Mouse (Mus musculus): Measurements from ENCODE around the gene Rgs6.

Rgs6 gene

DNA sequence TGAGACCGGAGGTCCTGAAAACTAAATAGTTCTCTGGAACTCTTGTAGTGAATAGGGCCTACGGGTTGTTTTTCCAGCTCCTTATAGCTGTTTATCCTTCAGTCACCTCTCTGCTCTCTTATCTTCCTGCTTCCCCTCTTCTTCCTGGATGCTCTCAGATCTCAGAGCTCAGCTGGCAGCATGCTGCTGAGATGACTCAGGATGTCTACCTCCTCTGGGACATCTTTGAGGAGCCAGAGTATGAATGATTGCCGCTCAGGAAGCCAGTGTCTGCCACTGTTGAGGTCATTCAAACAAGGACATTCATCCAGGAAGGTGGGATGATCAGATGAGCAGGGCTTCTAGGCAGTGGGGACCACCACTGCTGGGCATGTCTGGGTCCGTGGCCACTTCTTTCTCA, 498.9 kb downstream of the Rgs6 start:
- DNase-seq (ENCODE audit: low spot score) = no peak

GRCm38 (mm10) chr12:83087555-83087954, 499.5 kb downstream of the Rgs6 start:
- DNase-seq (ENCODE audit: low spot score) = no peak

- no peak for DNase-seq (ENCODE audit: low spot score)
Observed at GRCm38 (mm10) chr12:83092001-83092400, 503.9 kb downstream of the Rgs6 start.

DNA sequence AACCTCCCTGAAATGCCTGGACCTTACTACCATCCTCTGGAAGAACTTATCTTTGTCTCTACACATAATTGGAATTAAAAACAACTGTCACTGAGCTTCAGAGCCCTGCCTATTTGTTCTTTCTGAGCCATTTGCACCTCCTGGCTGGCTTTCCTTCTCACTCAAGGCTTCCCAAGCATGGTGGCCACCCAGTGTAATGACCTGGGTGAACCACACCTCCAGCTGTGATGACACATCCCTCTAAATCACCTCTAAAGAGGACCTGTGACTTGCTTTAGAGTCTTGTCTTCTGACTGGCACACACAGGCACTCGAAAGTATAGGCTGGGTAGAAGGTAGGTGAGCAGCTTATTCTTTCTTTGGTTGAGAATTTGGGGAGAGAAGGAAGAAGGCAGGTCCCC, 509.7 kb downstream of the Rgs6 start:
- no peak for DNase-seq (ENCODE audit: low spot score)

GRCm38 (mm10) chr12:83098646-83099371, 510.7 kb downstream of the Rgs6 start:
- DNase-seq (ENCODE audit: low spot score) = no peak

GRCm38 (mm10) chr12:83099920-83100319, 511.8 kb downstream of the Rgs6 start:
- no peak for DNase-seq (ENCODE audit: low spot score)

- no peak for DNase-seq (ENCODE audit: low spot score)
Observed at GRCm38 (mm10) chr12:83100413-83100812, 512.3 kb downstream of the Rgs6 start.

DNA sequence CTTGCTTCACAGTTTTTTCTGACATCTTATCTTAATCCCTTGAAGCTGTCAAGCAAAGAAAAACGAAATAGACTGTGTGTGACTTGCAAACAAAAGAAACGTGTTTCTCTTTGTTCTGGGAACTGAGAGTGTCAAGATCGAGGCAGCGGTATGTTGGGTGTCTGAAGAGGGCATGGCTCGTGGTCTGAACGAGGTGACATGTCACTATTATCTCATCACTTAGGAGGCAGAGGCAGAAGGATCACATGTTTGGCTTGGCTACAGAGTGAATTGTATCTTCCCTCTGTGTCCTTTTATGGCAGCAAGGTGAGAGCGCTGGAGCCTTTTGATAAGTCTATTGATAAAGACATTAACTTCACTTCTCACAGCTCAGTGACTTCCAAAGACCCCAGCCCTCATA, 512.8 kb downstream of the Rgs6 start:
- no peak for DNase-seq (ENCODE audit: low spot score)

GRCm38 (mm10) chr12:83105514-83106119, 517.5 kb downstream of the Rgs6 start:
- DNase-seq (ENCODE audit: low spot score) = no peak

GRCm38 (mm10) chr12:83106120-83106517, 518.0 kb downstream of the Rgs6 start:
- no peak for DNase-seq (ENCODE audit: low spot score)

- DNase-seq (ENCODE audit: low spot score) = no peak
Observed at GRCm38 (mm10) chr12:83109486-83109885, 521.4 kb downstream of the Rgs6 start.

DNA sequence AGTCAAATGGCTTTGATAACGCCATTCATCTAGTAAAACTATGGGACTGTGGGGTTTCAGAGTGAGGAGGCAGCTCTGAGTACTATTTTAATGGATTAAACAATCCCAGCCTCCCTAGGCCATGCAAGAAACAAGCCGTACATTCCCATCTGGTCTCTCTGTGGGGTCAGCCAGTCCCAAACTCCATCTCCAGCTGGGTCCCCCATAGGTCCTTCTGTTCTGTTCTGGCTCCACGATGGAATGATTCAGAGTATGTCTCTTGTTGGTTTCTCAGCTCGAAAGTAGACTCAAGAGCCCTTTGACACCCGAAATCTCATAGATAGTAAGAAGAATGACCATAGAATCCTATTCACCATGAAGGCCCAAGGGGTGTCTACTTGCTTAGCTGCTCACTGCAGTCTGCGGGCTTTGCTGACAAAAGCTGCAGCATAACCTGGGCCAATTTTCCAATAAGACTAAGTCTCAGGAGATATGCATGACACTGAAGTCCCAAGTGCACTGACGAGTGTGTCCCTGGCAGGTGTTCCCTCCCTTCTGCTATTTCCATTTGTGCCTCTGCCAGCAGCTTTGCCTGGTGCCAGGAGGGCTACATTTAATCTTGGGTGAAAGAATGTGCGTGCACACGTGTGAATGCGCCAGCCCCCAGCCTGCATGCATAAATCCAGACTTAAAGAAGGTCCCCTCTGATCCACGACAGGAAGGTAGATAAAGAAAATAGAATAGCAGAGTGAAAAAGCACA, 522.0 kb downstream of the Rgs6 start:
- DNase-seq (ENCODE audit: low spot score) = no peak

GRCm38 (mm10) chr12:83110711-83111110, 522.6 kb downstream of the Rgs6 start:
- no peak for DNase-seq (ENCODE audit: low spot score)

DNA sequence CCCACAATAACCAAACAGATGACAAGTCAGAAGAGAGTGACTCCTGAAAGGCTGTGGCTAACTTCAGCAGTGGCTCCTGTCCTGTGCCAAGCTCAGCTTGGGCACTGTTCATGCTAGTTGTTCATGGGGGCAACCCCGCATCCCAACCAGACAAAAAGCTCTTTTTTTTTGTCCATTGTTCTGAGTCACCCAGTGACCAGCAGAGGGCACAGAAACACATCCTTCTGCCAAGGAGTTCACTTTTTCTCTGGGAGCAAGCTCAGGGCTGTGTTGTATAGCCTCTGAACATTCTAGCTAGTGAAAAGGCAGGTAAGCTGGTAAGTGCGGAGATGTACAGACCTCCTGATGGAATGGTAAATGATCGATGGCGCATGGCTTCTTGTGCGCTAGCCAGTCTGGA, 524.2 kb downstream of the Rgs6 start:
- DNase-seq (ENCODE audit: low spot score) = no peak

DNA sequence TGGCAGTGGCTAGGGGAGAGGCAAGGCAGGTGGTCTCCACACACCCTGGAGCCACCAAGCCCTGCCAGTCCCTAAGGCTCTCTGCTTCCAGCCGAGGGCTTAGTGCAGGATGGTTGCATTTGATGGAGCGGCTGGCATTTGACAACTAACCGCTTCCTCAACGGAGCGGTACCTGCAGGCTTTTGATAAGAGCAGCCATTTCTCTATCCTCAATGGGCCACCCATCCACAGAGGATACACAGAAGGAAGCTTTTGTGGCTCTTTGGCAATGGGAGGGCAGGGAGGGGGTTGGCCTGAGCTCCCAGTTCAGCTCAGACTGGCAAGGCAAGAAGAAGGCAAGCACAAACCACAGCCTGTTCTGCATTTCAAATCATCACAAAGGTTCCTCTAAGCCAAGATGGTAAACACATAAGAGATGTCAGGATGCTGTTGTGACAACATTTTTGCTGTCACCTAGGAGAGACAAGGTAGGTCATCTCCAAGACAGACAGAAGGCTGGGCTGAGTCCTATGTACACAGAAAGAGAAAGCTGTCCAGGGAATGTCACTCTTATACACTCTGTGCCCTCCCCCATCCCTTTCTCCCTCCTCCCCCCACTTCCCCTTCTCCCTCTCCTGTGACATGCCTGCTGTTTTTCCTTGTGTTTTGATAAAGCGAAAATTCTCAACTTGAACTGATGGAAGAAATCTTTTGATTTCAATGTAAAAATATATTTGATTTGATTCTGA, 525.0 kb downstream of the Rgs6 start:
- DNase-seq (ENCODE audit: low spot score) = no peak

DNA sequence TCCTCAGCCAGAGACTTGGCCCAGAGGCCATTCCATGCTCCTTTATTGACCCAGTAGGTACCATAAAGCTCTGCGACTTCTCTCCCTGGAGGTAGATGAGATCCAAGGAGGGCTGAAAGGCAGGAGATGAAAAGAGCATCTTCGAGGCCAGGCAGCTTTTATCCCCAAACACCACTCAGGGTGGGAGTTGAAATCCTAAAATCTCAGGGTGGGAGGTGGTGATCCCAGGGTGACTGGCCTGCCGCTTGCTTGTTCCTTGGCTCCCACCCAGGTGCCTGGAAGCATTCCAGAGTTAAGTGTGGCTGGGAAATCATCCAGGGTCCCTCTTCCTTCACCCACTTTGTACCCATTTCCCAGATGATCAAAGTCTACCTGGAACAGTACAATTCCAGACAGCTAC, 525.9 kb downstream of the Rgs6 start:
- DNase-seq (ENCODE audit: low spot score) = no peak

- no peak for DNase-seq (ENCODE audit: low spot score)
Observed at GRCm38 (mm10) chr12:83114396-83115053, 526.4 kb downstream of the Rgs6 start.

GRCm38 (mm10) chr12:83124111-83124510, 536.0 kb downstream of the Rgs6 start:
- DNase-seq (ENCODE audit: low spot score) = peak; percentile 33

GRCm38 (mm10) chr12:83125284-83125683, 537.2 kb downstream of the Rgs6 start:
- no peak for DNase-seq (ENCODE audit: low spot score)

DNA sequence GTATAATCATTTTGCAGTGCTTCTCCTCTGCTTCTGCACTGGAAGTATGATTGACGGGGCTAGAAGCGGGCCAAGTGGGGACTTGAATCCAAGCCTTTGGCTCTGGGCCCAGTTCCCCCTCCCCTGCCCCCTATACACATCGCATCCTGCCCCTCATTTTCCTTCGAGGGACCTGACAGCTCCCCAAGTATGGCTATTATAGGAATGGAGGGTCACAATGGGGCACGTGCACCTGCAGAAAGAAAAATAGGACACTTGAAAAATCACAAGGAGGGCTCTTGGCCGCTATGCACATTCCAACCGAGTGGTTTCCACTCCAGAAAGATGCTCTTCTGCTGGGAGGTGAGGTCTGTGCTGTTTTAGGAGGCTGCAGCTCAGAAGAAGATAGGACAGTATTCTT, 538.8 kb downstream of the Rgs6 start:
- DNase-seq (ENCODE audit: low spot score) = no peak

GRCm38 (mm10) chr12:83127955-83128354, 539.9 kb downstream of the Rgs6 start:
- no peak for DNase-seq (ENCODE audit: low spot score)

GRCm38 (mm10) chr12:83128606-83129005, 540.5 kb downstream of the Rgs6 start:
- no peak for DNase-seq (ENCODE audit: low spot score)
